Mouse (Mus musculus) heart, embryonic 11.5 days (tissue): ENCODE results near the gene Samd13. TPM values are rescaled to one million over a fixed set of nuclear protein-coding genes. Genes with fewer than 3 reads are reported as not detected.

ENCODE experiments used
- ATAC-seq: fragments of 200-750 bp; cut with Nextera tagmentation; replicated peaks from 2 replicates; pipeline ENCODE4 v1.8.0; 2017; ENCODE audit warnings: moderate library complexity; ENCODE audit not compliant: insufficient number of reproducible peaks, low FRiP score, low TSS enrichment
- H3K27ac ChIP-seq: fragments of 300-500 bp; sonication (generic); 2 replicates; pipeline ENCODE4 v1.5.1; 2014; ENCODE audit warnings: mild to moderate bottlenecking, low read depth, low read length
- H3K27me3 ChIP-seq: fragments of 300-500 bp; sonication (generic); 2 replicates; pipeline ENCODE4 v1.6.1; 2014; ENCODE audit warnings: mild to moderate bottlenecking, low read length, mixed read lengths; ENCODE audit not compliant: control insufficient read depth, insufficient read depth
- H3K36me3 ChIP-seq: fragments of 300-500 bp; sonication (generic); 2 replicates; pipeline ENCODE4 v1.6.1; 2014; ENCODE audit warnings: mild to moderate bottlenecking, low read length, moderate library complexity, mixed read lengths; ENCODE audit not compliant: control insufficient read depth, insufficient read depth
- H3K4me1 ChIP-seq: fragments of 300-500 bp; sonication (generic); 2 replicates; pipeline ENCODE4 v1.6.1; 2014; ENCODE audit warnings: low read length; ENCODE audit not compliant: control insufficient read depth, insufficient read depth
- H3K4me2 ChIP-seq: fragments of 300-500 bp; sonication (generic); 2 replicates; pipeline ENCODE4 v1.6.1; 2014; ENCODE audit warnings: mild to moderate bottlenecking, moderate library complexity
- H3K4me3 ChIP-seq: fragments of 300-500 bp; sonication (generic); 2 replicates; pipeline ENCODE4 v1.5.1; 2014; ENCODE audit warnings: low read depth, low read length
- H3K9ac ChIP-seq: fragments of 300-500 bp; sonication (generic); 2 replicates; pipeline ENCODE4 v1.6.1; 2014; ENCODE audit warnings: mild to moderate bottlenecking, low read depth, low read length, moderate library complexity
- H3K9me3 ChIP-seq: fragments of 300-500 bp; sonication (generic); replicated peaks from 2 replicates; pipeline ENCODE4 v1.6.1; 2016; ENCODE audit warnings: low read length; ENCODE audit not compliant: control insufficient read depth
- WGBS: fragments of 180-500 bp; shearing (Covaris S2); extraction: QIAGEN DNeasy Blood & Tissue Kit; methylation state at CpG from one replicate; pipeline ENCODE4 v1.1.7; 2014; ENCODE audit not compliant: insufficient replicate concordance; 5-methylcytosine and 5-hydroxymethylcytosine counted together
- polyA plus RNA-seq: library from polyadenylated mRNA; unstranded; fragments of >200 nt; fragmentation: Nextera tagmentation; extraction: Ambion mirVana; gene quantifications from 2 replicates; pipeline ENCODE4 v1.2.1, GENCODE M21; 2014

Samd13 gene
- polyA plus RNA-seq, 1 experiment from 2014 or later = 1.7 TPM

DNA sequence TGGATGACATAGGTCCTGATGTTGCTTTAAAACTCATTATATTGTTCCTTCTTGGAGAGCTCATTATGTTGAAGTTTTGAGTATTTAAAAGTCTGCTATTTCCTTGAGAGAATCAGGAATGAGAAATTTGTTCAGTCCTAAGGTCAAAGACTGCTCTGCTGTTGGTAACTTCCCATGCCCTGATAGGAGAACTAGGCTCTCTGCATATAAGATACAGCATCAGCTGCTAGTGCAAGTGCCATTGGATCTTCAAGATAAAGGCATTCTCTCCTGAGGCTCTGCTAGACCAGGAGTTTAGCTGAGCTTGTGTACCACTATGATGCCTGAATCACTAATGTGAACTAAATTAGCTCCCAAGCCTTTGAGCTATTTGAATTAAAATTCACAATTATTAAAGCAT lies 67.4 kb downstream of the Samd13 start:
- no peak overlapping the region for H3K4me2 ChIP-seq

DNA sequence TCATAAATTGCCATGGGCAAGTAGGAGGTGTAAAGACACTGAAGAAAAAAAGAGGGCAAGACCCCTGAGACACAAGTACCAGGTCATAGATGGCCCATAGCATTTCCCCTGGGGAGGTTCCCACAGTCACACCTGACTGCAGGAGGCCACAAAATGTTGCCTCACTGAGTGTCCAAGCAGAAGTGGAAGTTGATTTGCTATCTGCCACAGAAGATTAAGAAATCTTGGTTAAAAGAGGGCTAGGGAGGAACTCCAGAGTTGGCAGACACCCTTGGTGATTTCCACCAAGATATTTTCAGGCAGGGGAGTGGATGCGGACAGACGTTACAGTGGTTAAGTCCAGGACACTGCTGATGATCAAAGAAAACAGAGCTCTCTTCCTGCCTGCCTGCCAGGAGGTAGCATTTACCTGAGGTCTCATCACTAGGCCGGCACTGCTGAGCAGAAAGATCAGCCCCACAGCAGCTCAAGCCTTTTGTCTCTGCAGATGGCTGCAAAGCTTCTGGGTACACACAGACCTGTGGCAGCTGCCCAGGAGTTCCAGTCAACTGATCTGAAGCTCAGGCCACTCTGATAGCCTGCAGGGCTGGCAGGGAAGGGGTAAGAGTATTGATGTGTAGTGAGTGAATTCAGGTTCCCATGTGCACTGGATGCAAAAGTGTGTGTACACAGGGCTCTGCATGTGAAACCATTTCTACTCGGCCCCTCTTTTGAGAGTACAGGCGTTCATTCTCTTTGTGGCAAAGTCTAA lies 68.7 kb downstream of the Samd13 start:
- Histone ChIP-seq H3K27me3 (no peaks in the 10 kb centered on the region), H3K9me3 (no peaks in the 10 kb centered on the region), H3K27ac (no peak overlapping the region), H3K4me1 (no peaks in the 10 kb centered on the region; the same call in 1 of the 2 replicates), H3K4me3 (no peak overlapping the region), H3K9ac (no peak overlapping the region), H3K4me2 (no peak overlapping the region), H3K36me3 (no peaks in the 10 kb centered on the region)
- 64% methylated on average over 5 of the region's 5 CpGs for WGBS
- no peak for ATAC-seq

More for the DNA sequence above, 67.4 kb downstream of the Samd13 start:
- no peak overlapping the region for H3K27ac ChIP-seq
- H3K4me3 ChIP-seq = no peak overlapping the region
- no peaks in the 10 kb centered on the region for H3K9me3 ChIP-seq
- no peaks in the 10 kb centered on the region; the same call in 1 of the 2 replicates for H3K4me1 ChIP-seq
- no peaks in the 10 kb centered on the region for H3K36me3 ChIP-seq
- H3K27me3 ChIP-seq = no peaks in the 10 kb centered on the region
- no peak overlapping the region for H3K9ac ChIP-seq
- ATAC-seq = no peak

DNA sequence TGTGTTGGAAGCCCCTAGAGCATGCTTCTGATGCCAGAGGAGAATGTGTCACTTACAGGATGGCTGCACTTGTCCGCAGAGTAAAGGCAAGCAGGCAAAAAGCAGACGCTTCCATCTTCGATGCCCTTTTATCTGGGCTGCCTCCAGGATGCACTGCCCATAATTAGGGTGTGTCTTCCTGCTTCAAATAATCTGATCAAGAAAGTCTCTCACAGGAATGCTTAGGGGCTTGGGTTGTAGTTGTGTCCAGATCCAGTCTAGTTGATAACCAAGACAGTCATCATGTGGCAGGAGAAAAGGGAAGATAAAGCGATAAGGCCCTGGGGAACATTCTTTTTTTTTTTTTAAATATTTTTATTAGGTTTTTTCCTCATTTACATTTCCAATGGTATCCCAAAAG lies 69.9 kb downstream of the Samd13 start, which contains the start of gene Dnase2b:
Gene Dnase2b (minus strand): TSS at position 101 of the 400 bp plus-strand sequence.
- 79% methylated on average over 4 of the region's 4 CpGs for WGBS

DNA sequence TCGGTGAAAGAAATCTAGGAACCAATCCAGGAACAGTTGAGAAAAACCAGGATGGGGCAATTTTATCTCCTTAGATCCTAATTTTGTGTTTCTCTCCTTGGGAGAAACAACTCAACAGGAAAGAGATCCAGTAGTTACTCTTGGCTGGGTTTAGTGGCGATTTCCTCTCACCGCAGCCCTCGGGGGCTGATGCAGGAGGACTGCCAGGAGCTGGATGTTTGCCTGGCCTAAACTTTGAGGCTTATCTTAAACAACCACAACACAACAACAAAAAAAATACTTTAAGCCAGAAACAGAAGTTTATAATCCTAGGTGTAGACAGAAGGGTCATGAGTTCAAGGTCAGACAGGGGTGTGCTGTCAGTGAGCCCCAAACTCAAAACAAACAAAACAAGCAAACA lies 73.6 kb downstream of the Samd13 start:
- H3K4me2 ChIP-seq = no peak overlapping the region
- no peak overlapping the region for H3K4me3 ChIP-seq
- no peak overlapping the region for H3K9ac ChIP-seq
- H3K4me1 ChIP-seq = no peaks in the 10 kb centered on the region
- no peak overlapping the region for H3K27ac ChIP-seq
- no peaks in the 10 kb centered on the region for H3K27me3 ChIP-seq
- 66% methylated on average over 4 of the region's 4 CpGs for WGBS
- no peaks in the 10 kb centered on the region for H3K36me3 ChIP-seq
- ATAC-seq = no peak
- H3K9me3 ChIP-seq = no peaks in the 10 kb centered on the region

More for the DNA sequence above, 69.9 kb downstream of the Samd13 start, which contains the start of gene Dnase2b:
- Histone ChIP-seq H3K4me1 (no peaks in the 10 kb centered on the region; the same call in 1 of the 2 replicates), H3K36me3 (no peaks in the 10 kb centered on the region), H3K4me2 (no peak within 1 kb of the TSS), H3K27ac (no peak within 1 kb of the TSS), H3K9ac (no peak within 1 kb of the TSS), H3K27me3 (no peaks in the 10 kb centered on the region), H3K4me3 (no peak within 1 kb of the TSS), H3K9me3 (no peaks in the 10 kb centered on the region)
- no peak for ATAC-seq

DNA sequence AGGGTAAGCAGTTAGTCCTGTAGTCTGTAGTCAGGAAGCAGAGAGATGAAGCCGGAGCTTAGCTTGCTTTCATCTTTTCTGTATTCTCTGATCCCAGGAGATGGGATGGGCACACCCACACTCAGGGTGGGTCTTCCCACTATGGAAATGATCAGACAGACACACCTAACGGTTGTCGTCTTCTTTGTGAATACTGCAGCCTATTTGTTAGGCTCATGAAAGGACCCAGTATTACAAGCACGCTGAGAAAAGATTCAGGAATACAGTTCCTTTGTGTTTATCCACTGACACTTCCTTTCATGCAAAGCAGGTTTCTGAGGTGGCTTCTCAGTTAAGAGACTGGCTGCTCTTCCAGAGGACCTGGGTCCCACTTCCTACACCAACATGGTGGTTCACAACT lies 74.1 kb downstream of the Samd13 start:
- H3K36me3 ChIP-seq = no peaks in the 10 kb centered on the region
- H3K4me2 ChIP-seq = no peak overlapping the region
- H3K9me3 ChIP-seq = no peaks in the 10 kb centered on the region
- H3K27me3 ChIP-seq = no peaks in the 10 kb centered on the region
- no peak overlapping the region for H3K4me3 ChIP-seq
- H3K27ac ChIP-seq = no peak overlapping the region
- no peak for ATAC-seq
- H3K9ac ChIP-seq = no peak overlapping the region
- 77% methylated on average over 4 of the region's 4 CpGs for WGBS
- no peaks in the 10 kb centered on the region for H3K4me1 ChIP-seq

DNA sequence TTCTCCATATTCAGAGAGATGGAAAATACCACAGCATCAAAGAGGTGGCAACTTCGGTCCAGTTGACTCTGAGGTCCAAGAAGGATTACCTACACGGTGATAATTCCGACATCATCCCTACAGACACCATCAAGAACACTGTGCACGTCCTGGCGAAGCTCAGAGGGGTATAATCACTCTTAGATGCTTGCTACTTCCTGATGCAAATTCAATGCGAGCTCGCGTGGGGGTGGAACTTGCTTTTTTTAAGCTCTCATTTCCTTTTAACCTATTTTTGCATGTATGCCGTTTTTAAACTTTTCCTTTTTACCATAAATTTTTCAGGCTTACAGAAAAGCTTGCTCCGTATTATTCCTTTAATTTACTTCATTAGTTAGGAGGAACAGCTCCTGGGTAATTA lies 75.1 kb downstream of the Samd13 start:
- H3K4me1 ChIP-seq = no peaks in the 10 kb centered on the region
- 76% methylated on average over 10 of the region's 10 CpGs for WGBS
- H3K9me3 ChIP-seq = no peaks in the 10 kb centered on the region

DNA sequence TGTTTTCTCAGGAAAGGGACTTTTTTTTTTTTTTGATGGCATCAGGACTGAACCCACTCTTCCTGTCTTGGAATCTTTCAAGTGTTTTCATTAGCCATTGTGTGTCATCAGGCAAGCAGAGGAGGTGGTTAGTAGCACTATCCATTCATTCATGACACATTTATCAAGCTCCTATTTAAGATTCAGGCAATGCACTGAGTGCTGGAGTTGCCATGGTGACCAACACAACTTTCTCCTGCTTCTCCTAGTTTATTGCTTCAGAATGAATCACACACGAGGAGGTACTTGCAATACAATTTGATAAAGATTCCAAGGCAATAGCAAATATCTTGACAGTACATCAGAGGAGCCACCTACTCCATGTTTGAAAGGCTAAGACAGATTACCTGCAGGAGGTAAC lies 78.0 kb downstream of the Samd13 start:
- no peak overlapping the region for H3K4me2 ChIP-seq
- H3K9ac ChIP-seq = no peak overlapping the region
- ATAC-seq = no peak
- 42% methylated on average over 1 of the region's 1 CpGs for WGBS
- H3K4me3 ChIP-seq = no peak overlapping the region
- H3K27me3 ChIP-seq = no peaks in the 10 kb centered on the region
- H3K4me1 ChIP-seq = peaks cover 4% of the 10 kb centered on the region
- no peaks in the 10 kb centered on the region for H3K9me3 ChIP-seq
- H3K27ac ChIP-seq = no peak overlapping the region
- H3K36me3 ChIP-seq = no peaks in the 10 kb centered on the region

More for the DNA sequence above, 75.1 kb downstream of the Samd13 start:
- no peak overlapping the region for H3K4me2 ChIP-seq
- H3K9ac ChIP-seq = no peak overlapping the region
- no peak overlapping the region for H3K4me3 ChIP-seq
- H3K27me3 ChIP-seq = no peaks in the 10 kb centered on the region
- no peaks in the 10 kb centered on the region for H3K36me3 ChIP-seq
- no peak overlapping the region for H3K27ac ChIP-seq
- ATAC-seq = no peak

DNA sequence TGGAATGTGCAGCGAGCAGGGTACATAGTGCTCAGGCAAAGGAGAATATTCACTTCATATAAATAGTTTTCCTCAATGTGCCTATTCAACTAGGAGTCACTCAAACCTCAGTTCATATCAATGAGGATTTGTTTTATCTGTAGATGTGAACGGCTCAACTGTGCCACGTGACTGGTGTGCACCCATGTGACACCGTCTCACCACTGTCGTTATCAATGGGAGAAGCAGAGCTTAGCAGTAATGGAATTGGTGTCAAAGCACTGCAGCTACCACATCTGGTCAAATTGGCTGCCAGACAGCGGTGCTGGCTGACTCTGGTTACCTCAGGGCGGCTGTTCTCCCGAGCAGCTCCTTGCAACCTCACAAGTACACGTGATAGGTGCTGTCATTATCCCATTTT lies 80.7 kb downstream of the Samd13 start:
- Histone ChIP-seq H3K27ac (no peak overlapping the region), H3K4me2 (no peak overlapping the region), H3K9me3 (no peaks in the 10 kb centered on the region), H3K36me3 (no peaks in the 10 kb centered on the region), H3K27me3 (no peaks in the 10 kb centered on the region), H3K4me1 (peaks cover 23% of the 10 kb centered on the region), H3K9ac (no peak overlapping the region), H3K4me3 (no peak overlapping the region)
- 61% methylated on average over 9 of the region's 9 CpGs for WGBS
- no peak for ATAC-seq

DNA sequence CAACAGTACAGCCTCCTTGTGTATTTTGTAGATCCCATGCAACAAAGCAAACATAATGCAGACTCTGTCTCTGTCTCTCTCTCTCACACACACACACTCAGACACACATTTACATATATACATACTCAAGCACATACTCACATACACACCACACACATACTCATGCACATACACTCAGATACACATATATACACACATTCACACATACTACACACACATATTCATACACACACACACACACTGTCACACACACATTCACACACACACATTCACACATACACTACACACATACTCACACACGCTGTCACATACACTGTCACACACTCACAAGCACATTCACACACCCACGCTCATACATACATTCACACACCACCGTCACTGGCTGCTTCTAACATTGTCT lies 82.9 kb downstream of the Samd13 start:
- H3K4me2 ChIP-seq = no peak overlapping the region
- H3K27me3 ChIP-seq = no peaks in the 10 kb centered on the region
- WGBS = 85% methylated on average over 3 of the region's 3 CpGs
- H3K4me3 ChIP-seq = no peak overlapping the region
- no peak overlapping the region for H3K27ac ChIP-seq
- H3K9me3 ChIP-seq = no peaks in the 10 kb centered on the region
- ATAC-seq = no peak
- H3K9ac ChIP-seq = no peak overlapping the region
- H3K36me3 ChIP-seq = no peaks in the 10 kb centered on the region
- H3K4me1 ChIP-seq = peaks cover 23% of the 10 kb centered on the region
